Mouse (Mus musculus): ENCODE measurements around the gene Pak3.

- TF ChIP-seq CTCF (IDR thresholded peaks at IDR 0.05; ENCODE audit: insufficient read depth, low read depth, low read length): no peak
- no peak for TF ChIP-seq POLR2A (IDR thresholded peaks at IDR 0.05; ENCODE audit: insufficient read depth, low read depth, low read length)
Observed at GRCm38 (mm10) chrX:143542756-143543155, 24.4 kb downstream of the Pak3 start.

Measured in olfactory bulb, adult 2 months (tissue).